Mouse (Mus musculus) NIH3T3 (cell line): ENCODE measurements around the gene Akap6.

Experiments used
- DNase-seq: peaks from one replicate; pipeline ENCODE4 v3.0.0-alpha.2; 2012; ENCODE audit warnings: low read depth

Gene Akap6

GRCm38 (mm10) chr12:52699146-52699545 lies at the start of gene Akap6:
Gene Akap6, plus strand, starts transcription at chr12:52699383.
- no peak for DNase-seq

- DNase-seq = peak; percentile 77
Measured at GRCm38 (mm10) chr12:52662907-52663790, 36.0 kb upstream of the Akap6 start.

GRCm38 (mm10) chr12:52664944-52665343 lies 34.2 kb upstream of the Akap6 start:
- no peak for DNase-seq

GRCm38 (mm10) chr12:52671436-52671835 lies 27.7 kb upstream of the Akap6 start:
- DNase-seq = no peak

- DNase-seq = no peak
Measured at GRCm38 (mm10) chr12:52671943-52672342, 27.2 kb upstream of the Akap6 start.

GRCm38 (mm10) chr12:52673361-52673960 lies 25.7 kb upstream of the Akap6 start:
- peak; percentile 43 for DNase-seq

GRCm38 (mm10) chr12:52675010-52675409 lies 24.2 kb upstream of the Akap6 start:
- peak; percentile 38 for DNase-seq

- no peak for DNase-seq
Measured at GRCm38 (mm10) chr12:52687355-52687754, 11.8 kb upstream of the Akap6 start.

GRCm38 (mm10) chr12:52688712-52689111 lies 10.5 kb upstream of the Akap6 start:
- DNase-seq = no peak

GRCm38 (mm10) chr12:52691552-52691951 lies 7.6 kb upstream of the Akap6 start:
- DNase-seq = no peak

- DNase-seq = no peak
Measured at GRCm38 (mm10) chr12:52692290-52692974, 6.8 kb upstream of the Akap6 start.

GRCm38 (mm10) chr12:52697407-52698109 lies 1.6 kb upstream of the Akap6 start:
- DNase-seq = no peak

GRCm38 (mm10) chr12:52698276-52698930 lies 780 bp upstream of the Akap6 start:
- DNase-seq = peak; percentile 20

- DNase-seq = no peak
Measured at GRCm38 (mm10) chr12:52699961-52700696, 946 bp downstream of the Akap6 start.

GRCm38 (mm10) chr12:52700697-52701191 lies 1.6 kb downstream of the Akap6 start:
- no peak for DNase-seq

- no peak for DNase-seq
Measured at GRCm38 (mm10) chr12:52701201-52701641, 2.0 kb downstream of the Akap6 start.

- DNase-seq = peak; percentile 55
Measured at GRCm38 (mm10) chr12:52702368-52702967, 3.3 kb downstream of the Akap6 start.

GRCm38 (mm10) chr12:52704081-52704480 lies 4.9 kb downstream of the Akap6 start:
- no peak for DNase-seq

- DNase-seq = no peak
Measured at GRCm38 (mm10) chr12:52704810-52705209, 5.6 kb downstream of the Akap6 start.

GRCm38 (mm10) chr12:52711382-52711781 lies 12.2 kb downstream of the Akap6 start:
- DNase-seq = no peak
